Mouse (Mus musculus) olfactory bulb, adult 2 months (tissue): Measurements from ENCODE around the gene Rrnad1. TPM values are rescaled to one million over a fixed set of nuclear protein-coding genes. Genes with fewer than 3 reads are reported as not detected.
"Not testable (repeated sequence)": the region's sequence is repeated elsewhere in the genome, so short reads cannot be mapped to it uniquely, and the experiment has no call there.

Experiments
- H3K27ac ChIP-seq: fragments of 200-500 bp; 2 replicates; pipeline ENCODE4 v1.5.1; 2012; ENCODE audit warnings: low read depth, low read length; ENCODE audit not compliant: insufficient read depth
- H3K4me1 ChIP-seq: fragments of 200-500 bp; 2 replicates; pipeline ENCODE4 v1.6.1; 2012; ENCODE audit warnings: low read length; ENCODE audit not compliant: control insufficient read depth, insufficient read depth
- H3K4me3 ChIP-seq: fragments of 200-500 bp; 2 replicates; pipeline ENCODE4 v1.5.1; 2012; ENCODE audit warnings: mild to moderate bottlenecking, low read depth, low read length, moderate library complexity; ENCODE audit not compliant: insufficient read depth
- CTCF ChIP-seq: fragments of 200-500 bp; IDR thresholded peaks from 2 replicates; pipeline ENCODE4 v1.5.1; 2012; ENCODE audit warnings: low read depth, mild to moderate bottlenecking, low read length, moderate library complexity; ENCODE audit not compliant: insufficient read depth
- POLR2A ChIP-seq: fragments of 200-500 bp; IDR thresholded peaks from 2 replicates; pipeline ENCODE4 v1.6.1; 2012; ENCODE audit warnings: mild to moderate bottlenecking, low read depth, low read length, moderate library complexity; ENCODE audit not compliant: insufficient read depth
- WGBS: fragments of 180-500 bp; shearing (Covaris S2); methylation state at CpG from one replicate; pipeline ENCODE4 v1.1.7; 2018; 5-methylcytosine and 5-hydroxymethylcytosine counted together
- polyA plus RNA-seq: library from polyadenylated mRNA; stranded (reverse); fragments of >200 nt; gene quantifications from 2 replicates; pipeline ENCODE4 v1.2.4, GENCODE M21; 2012; ENCODE audit warnings: low replicate concordance; ENCODE audit not compliant: missing spikeins, insufficient read depth, insufficient read length

Rrnad1 gene
- polyA plus RNA-seq, 1 experiment: not detected

- Histone ChIP-seq H3K4me3 (no peak overlapping the region), H3K4me1 (peaks cover 17% of the 10 kb centered on the region), H3K27ac (no peak overlapping the region)
- 81% methylated on average over 7 of the region's 7 CpGs for WGBS
- no peak for TF ChIP-seq POLR2A
- no peak for TF ChIP-seq CTCF
Measured at GRCm38 (mm10) chr3:87913491-87913890, 17.0 kb downstream of the Rrnad1 start.

- peaks cover 23% of the 10 kb centered on the region for H3K4me1 ChIP-seq
- TF ChIP-seq CTCF: no peak
- no peak for TF ChIP-seq POLR2A
- peak overlapping the region; percentile 79 for H3K27ac ChIP-seq
- H3K4me3 ChIP-seq: peak overlapping the region; percentile 52
- WGBS: 8% methylated on average over 12 of the region's 12 CpGs
Measured at GRCm38 (mm10) chr3:87910573-87911141, 19.9 kb downstream of the Rrnad1 start.

GRCm38 (mm10) chr3:87909874-87910273 is 20.6 kb downstream of the Rrnad1 start:
- TF ChIP-seq POLR2A: no peak
- TF ChIP-seq CTCF: no peak
- H3K27ac ChIP-seq: no peak overlapping the region
- 17% methylated on average over 4 of the region's 4 CpGs for WGBS
- peaks cover 23% of the 10 kb centered on the region for H3K4me1 ChIP-seq
- H3K4me3 ChIP-seq: no peak overlapping the region

GRCm38 (mm10) chr3:87909381-87909780 is 21.1 kb downstream of the Rrnad1 start:
- Histone ChIP-seq H3K4me3 (no peak overlapping the region), H3K27ac (no peak overlapping the region), H3K4me1 (peaks cover 23% of the 10 kb centered on the region)
- TF ChIP-seq POLR2A (no peak), CTCF (no peak)
- 95% methylated on average over 2 of the region's 2 CpGs for WGBS

GRCm38 (mm10) chr3:87907906-87908305 is 22.6 kb downstream of the Rrnad1 start:
- no peak for TF ChIP-seq POLR2A
- no peak for TF ChIP-seq CTCF
- Histone ChIP-seq H3K27ac (no peak overlapping the region), H3K4me1 (peaks cover 23% of the 10 kb centered on the region), H3K4me3 (peak overlapping the region; percentile 99)
- 5% methylated on average over 1 of the region's 1 CpGs for WGBS

- Histone ChIP-seq H3K4me3 (peak overlapping the region; percentile 99), H3K27ac (peak overlapping the region; percentile 89), H3K4me1 (peaks cover 23% of the 10 kb centered on the region)
- WGBS: under 1% methylated on average over 27 of the region's 27 CpGs
- TF ChIP-seq POLR2A (no peak), CTCF (no peak)
Measured at GRCm38 (mm10) chr3:87906981-87907857, 23.3 kb downstream of the Rrnad1 start.

GRCm38 (mm10) chr3:87906601-87906980 is 23.9 kb downstream of the Rrnad1 start:
- Histone ChIP-seq H3K4me1 (peaks cover 23% of the 10 kb centered on the region), H3K27ac (peak overlapping the region; percentile 89), H3K4me3 (peak overlapping the region; percentile 99)
- TF ChIP-seq POLR2A (no peak), CTCF (no peak)
- WGBS: 1% methylated on average over 46 of the region's 47 CpGs

GRCm38 (mm10) chr3:87905880-87906485 is 24.5 kb downstream of the Rrnad1 start, which contains the start of gene Hdgf:
Gene Hdgf, plus strand, starts transcription at chr3:87906321.
- under 1% methylated on average over 57 of the region's 57 CpGs for WGBS
- TF ChIP-seq CTCF: no peak
- peak; percentile 32; the same call in 1 of the 2 replicates for TF ChIP-seq POLR2A
- Histone ChIP-seq H3K4me1 (peaks cover 20% of the 10 kb centered on the region), H3K4me3 (peak within 1 kb of the TSS; percentile 99), H3K27ac (peak within 1 kb of the TSS; percentile 89)

- peaks cover 6% of the 10 kb centered on the region for H3K4me1 ChIP-seq
- H3K4me3 ChIP-seq: no peak overlapping the region
- WGBS: 49% methylated on average over 5 of the region's 5 CpGs
- H3K27ac ChIP-seq: no peak overlapping the region
- no peak for TF ChIP-seq POLR2A
- TF ChIP-seq CTCF: no peak
Measured at GRCm38 (mm10) chr3:87903821-87904220, 26.7 kb downstream of the Rrnad1 start.

- H3K4me1 ChIP-seq, H3K27ac ChIP-seq, H3K4me3 ChIP-seq: not testable (repeated sequence)
- WGBS: 81% methylated on average over 6 of the region's 6 CpGs
Measured at GRCm38 (mm10) chr3:87901959-87902358, 28.6 kb downstream of the Rrnad1 start.
